Mouse (Mus musculus) forebrain, embryonic 16.5 days (tissue): ENCODE data around the gene 1700012B09Rik. TPM values are rescaled to one million over a fixed set of nuclear protein-coding genes. Genes with fewer than 3 reads are reported as not detected.
A peak's percentile ranks its signal among the peaks of the same experiment; 100 is the strongest.

Experiments used
- ATAC-seq: fragments of 200-750 bp; cut with Nextera tagmentation; 2 replicates; pipeline ENCODE4 v1.8.0; 2017; ENCODE audit warnings: mild to moderate bottlenecking, moderate library complexity
- H3K27ac ChIP-seq: fragments of 300-500 bp; sonication (generic); 2 replicates; pipeline ENCODE4 v1.5.1; 2014; ENCODE audit warnings: low read length, control low read depth
- H3K27me3 ChIP-seq: fragments of 300-500 bp; sonication (generic); replicated peaks from 2 replicates; pipeline ENCODE4 v1.6.1; 2014; ENCODE audit warnings: low read length; ENCODE audit not compliant: control insufficient read depth, insufficient read depth
- H3K36me3 ChIP-seq: fragments of 300-500 bp; sonication (generic); 2 replicates; pipeline ENCODE4 v1.6.1; 2014; ENCODE audit not compliant: control insufficient read depth, insufficient read depth
- H3K4me1 ChIP-seq: fragments of 300-500 bp; sonication (generic); replicated peaks from 2 replicates; pipeline ENCODE4 v1.6.1; 2014; ENCODE audit warnings: low read length; ENCODE audit not compliant: control insufficient read depth, insufficient read depth
- H3K4me2 ChIP-seq: fragments of 300-500 bp; sonication (generic); 2 replicates; pipeline ENCODE4 v1.6.1; 2014; ENCODE audit warnings: mild to moderate bottlenecking, low read length, control low read depth
- H3K4me3 ChIP-seq: fragments of 300-500 bp; sonication (generic); replicated peaks from 2 replicates; pipeline ENCODE4 v1.5.1; 2014; ENCODE audit warnings: mild to moderate bottlenecking, low read length, control low read depth
- H3K9ac ChIP-seq: fragments of 300-500 bp; sonication (generic); replicated peaks from 2 replicates; pipeline ENCODE4 v1.6.1; 2014; ENCODE audit warnings: low read depth, low read length, control low read depth
- H3K9me3 ChIP-seq: fragments of 300-500 bp; sonication (generic); 2 replicates; pipeline ENCODE4 v1.6.1; 2016; ENCODE audit warnings: low read length; ENCODE audit not compliant: control insufficient read depth
- WGBS: fragments of 180-500 bp; shearing (Covaris S2); extraction: QIAGEN DNeasy Blood & Tissue Kit; methylation state at CpG from one replicate; pipeline ENCODE4 v1.1.7; 2014; 5-methylcytosine and 5-hydroxymethylcytosine counted together
- polyA plus RNA-seq: library from polyadenylated mRNA; unstranded; fragments of >200 nt; fragmentation: Nextera tagmentation; extraction: Ambion mirVana; gene quantifications from 2 replicates; pipeline ENCODE4 v1.2.1, GENCODE M21; 2015

Gene 1700012B09Rik
- polyA plus RNA-seq = 2.8 and 2.9 TPM in 2 replicates

GRCm38 (mm10) chr9:14770803-14771471, at the start of gene 1700012B09Rik:
TSS of gene 1700012B09Rik (minus strand) at chr9:14771030.
- Histone ChIP-seq H3K27ac (no peak within 1 kb of the TSS), H3K4me1 (peaks cover 3% of the 10 kb centered on the region; the same call in 1 of the 2 replicates), H3K9ac (no peak within 1 kb of the TSS), H3K27me3 (no peaks in the 10 kb centered on the region), H3K4me2 (no peak within 1 kb of the TSS), H3K4me3 (no peak within 1 kb of the TSS), H3K9me3 (no peaks in the 10 kb centered on the region), H3K36me3 (no peaks in the 10 kb centered on the region)
- ATAC-seq = 0 out of 2 replicates have a peak, but pooled peaks have one; percentile 31
- WGBS = 14% methylated on average over 23 of the region's 23 CpGs

- no peaks in the 10 kb centered on the region for H3K27me3 ChIP-seq
- no peak overlapping the region for H3K27ac ChIP-seq
- 93% methylated on average over 5 of the region's 5 CpGs for WGBS
- H3K4me2 ChIP-seq = no peak overlapping the region
- ATAC-seq = no peak
- H3K36me3 ChIP-seq = 0 out of 2 replicates have a peak, but pooled peaks cover 3% of the 10 kb centered on the region
- no peak overlapping the region for H3K9ac ChIP-seq
- H3K4me1 ChIP-seq = no peaks in the 10 kb centered on the region
- H3K4me3 ChIP-seq = no peak overlapping the region
- H3K9me3 ChIP-seq = no peaks in the 10 kb centered on the region
These were observed 39.3 kb upstream of the 1700012B09Rik start for GRCm38 (mm10) chr9:14810111-14810510.

GRCm38 (mm10) chr9:14806786-14807185, 36.0 kb upstream of the 1700012B09Rik start:
- no peaks in the 10 kb centered on the region for H3K27me3 ChIP-seq
- H3K9me3 ChIP-seq = no peaks in the 10 kb centered on the region
- ATAC-seq = no peak
- H3K27ac ChIP-seq = no peak overlapping the region
- no peak overlapping the region for H3K4me2 ChIP-seq
- H3K36me3 ChIP-seq = peaks cover 4% of the 10 kb centered on the region; the same call in 1 of the 2 replicates
- no peaks in the 10 kb centered on the region for H3K4me1 ChIP-seq
- H3K9ac ChIP-seq = no peak overlapping the region
- H3K4me3 ChIP-seq = no peak overlapping the region
- 100% methylated on average over 1 of the region's 1 CpGs for WGBS

- H3K27ac ChIP-seq = no peak overlapping the region
- H3K27me3 ChIP-seq = no peaks in the 10 kb centered on the region
- no peaks in the 10 kb centered on the region for H3K4me1 ChIP-seq
- peaks cover 4% of the 10 kb centered on the region for H3K36me3 ChIP-seq
- H3K4me2 ChIP-seq = no peak overlapping the region
- no peak for ATAC-seq
- no peak overlapping the region for H3K9ac ChIP-seq
- no peak overlapping the region for H3K4me3 ChIP-seq
- no peaks in the 10 kb centered on the region for H3K9me3 ChIP-seq
- 91% methylated on average over 2 of the region's 2 CpGs for WGBS
These were observed 34.9 kb upstream of the 1700012B09Rik start for GRCm38 (mm10) chr9:14805714-14806113.

GRCm38 (mm10) chr9:14787356-14787755, 16.5 kb upstream of the 1700012B09Rik start:
- Histone ChIP-seq H3K27me3 (no peaks in the 10 kb centered on the region), H3K9ac (no peak overlapping the region), H3K4me3 (no peak overlapping the region), H3K27ac (no peak overlapping the region), H3K9me3 (no peaks in the 10 kb centered on the region), H3K36me3 (peaks cover 2% of the 10 kb centered on the region; the same call in 1 of the 2 replicates), H3K4me2 (no peak overlapping the region), H3K4me1 (peaks cover 8% of the 10 kb centered on the region)
- WGBS = 88% methylated on average over 6 of the region's 6 CpGs
- no peak for ATAC-seq

GRCm38 (mm10) chr9:14784039-14785002, 13.5 kb upstream of the 1700012B09Rik start, which contains the start of the genes Mre11a and Ankrd49:
TSS of gene Mre11a (plus strand) at chr9:14784654.
TSS of gene Ankrd49 (minus strand) at chr9:14784856.
- Histone ChIP-seq H3K9ac (peak within 1 kb of the TSS; percentile 87), H3K27ac (peak within 1 kb of the TSS; percentile 96), H3K4me2 (peak within 1 kb of the TSS; percentile 90), H3K36me3 (peaks cover 14% of the 10 kb centered on the region), H3K9me3 (no peaks in the 10 kb centered on the region), H3K27me3 (no peaks in the 10 kb centered on the region), H3K4me3 (peak within 1 kb of the TSS; percentile 82), H3K4me1 (peaks cover 8% of the 10 kb centered on the region)
- peak; percentile 99 for ATAC-seq
- under 1% methylated on average over 62 of the region's 62 CpGs for WGBS

- H3K27me3 ChIP-seq = no peaks in the 10 kb centered on the region
- no peak overlapping the region for H3K4me3 ChIP-seq
- H3K9ac ChIP-seq = no peak overlapping the region
- no peak overlapping the region for H3K27ac ChIP-seq
- H3K36me3 ChIP-seq = peaks cover 14% of the 10 kb centered on the region
- no peak for ATAC-seq
- H3K9me3 ChIP-seq = no peaks in the 10 kb centered on the region
- 37% methylated on average over 13 of the region's 13 CpGs for WGBS
- H3K4me1 ChIP-seq = no peaks in the 10 kb centered on the region
- H3K4me2 ChIP-seq = no peak overlapping the region
These were observed 7.5 kb upstream of the 1700012B09Rik start for GRCm38 (mm10) chr9:14778341-14778740.

GRCm38 (mm10) chr9:14773813-14774212, 3.0 kb upstream of the 1700012B09Rik start:
- no peak overlapping the region for H3K4me2 ChIP-seq
- no peak overlapping the region for H3K9ac ChIP-seq
- ATAC-seq = no peak
- H3K27ac ChIP-seq = no peak overlapping the region
- 42% methylated on average over 2 of the region's 2 CpGs for WGBS
- no peak overlapping the region for H3K4me3 ChIP-seq
- no peaks in the 10 kb centered on the region for H3K36me3 ChIP-seq
- H3K27me3 ChIP-seq = no peaks in the 10 kb centered on the region
- peaks cover 3% of the 10 kb centered on the region; the same call in 1 of the 2 replicates for H3K4me1 ChIP-seq
- no peaks in the 10 kb centered on the region for H3K9me3 ChIP-seq

GRCm38 (mm10) chr9:14772074-14772473, 1.2 kb upstream of the 1700012B09Rik start:
- no peak for ATAC-seq

More at GRCm38 (mm10) chr9:14772074-14772473, 1.2 kb upstream of the 1700012B09Rik start:
- H3K4me1 ChIP-seq = peaks cover 3% of the 10 kb centered on the region; the same call in 1 of the 2 replicates
- H3K9ac ChIP-seq = no peak overlapping the region
- H3K27ac ChIP-seq = no peak overlapping the region
- 79% methylated on average over 2 of the region's 2 CpGs for WGBS
- H3K4me3 ChIP-seq = no peak overlapping the region
- no peaks in the 10 kb centered on the region for H3K27me3 ChIP-seq
- H3K36me3 ChIP-seq = no peaks in the 10 kb centered on the region
- no peaks in the 10 kb centered on the region for H3K9me3 ChIP-seq
- H3K4me2 ChIP-seq = no peak overlapping the region
